Mouse (Mus musculus) embryonic facial prominence, embryonic 11.5 days (tissue): ENCODE results near the gene Zfand2a. TPM values are rescaled to one million over a fixed set of nuclear protein-coding genes. Genes with fewer than 3 reads are reported as not detected.

Experiments
- ATAC-seq: fragments of 200-750 bp; cut with Nextera tagmentation; replicated peaks from 2 replicates; pipeline ENCODE4 v1.8.0; 2017; ENCODE audit warnings: low read depth; ENCODE audit not compliant: insufficient number of reproducible peaks, low FRiP score, low TSS enrichment
- DNase-seq: peaks from one replicate; pipeline ENCODE4 v3.0.0-alpha.2; 2015; ENCODE audit warnings: low spot score
- H3K27ac ChIP-seq: fragments of 300-500 bp; sonication (generic); replicated peaks from 2 replicates; pipeline ENCODE4 v1.5.1; 2014; ENCODE audit warnings: mild to moderate bottlenecking, low read depth, low read length, control low read depth
- H3K27me3 ChIP-seq: fragments of 300-500 bp; sonication (generic); 2 replicates; pipeline ENCODE4 v1.6.1; 2014; ENCODE audit warnings: mild to moderate bottlenecking, low read length, moderate library complexity, mixed read lengths; ENCODE audit not compliant: control insufficient read depth, insufficient read depth
- H3K36me3 ChIP-seq: fragments of 300-500 bp; sonication (generic); replicated peaks from 2 replicates; pipeline ENCODE4 v1.6.1; 2014; ENCODE audit warnings: low read depth, mild to moderate bottlenecking, low read length, moderate library complexity, mixed read lengths; ENCODE audit not compliant: control insufficient read depth, insufficient read depth
- H3K4me1 ChIP-seq: fragments of 300-500 bp; sonication (generic); 2 replicates; pipeline ENCODE4 v1.6.1; 2014; ENCODE audit warnings: low read length, mixed read lengths; ENCODE audit not compliant: control insufficient read depth, insufficient read depth
- H3K4me2 ChIP-seq: fragments of 300-500 bp; sonication (generic); 2 replicates; pipeline ENCODE4 v1.6.1; 2014; ENCODE audit warnings: low read depth, mild to moderate bottlenecking, control low read depth, low read length, moderate library complexity
- H3K4me3 ChIP-seq: fragments of 300-500 bp; sonication (generic); 2 replicates; pipeline ENCODE4 v1.5.1; 2014; ENCODE audit warnings: low read depth, low read length, control low read depth
- H3K9ac ChIP-seq: fragments of 300-500 bp; sonication (generic); replicated peaks from 2 replicates; pipeline ENCODE4 v1.6.1; 2014; ENCODE audit warnings: mild to moderate bottlenecking, control low read depth, low read length
- H3K9me3 ChIP-seq: fragments of 300-500 bp; sonication (generic); replicated peaks from 2 replicates; pipeline ENCODE4 v1.6.1; 2016; ENCODE audit warnings: mild to moderate bottlenecking, low read length, inconsistent platforms, mixed read lengths; ENCODE audit not compliant: control insufficient read depth
- WGBS: fragments of 180-500 bp; shearing (Covaris S2); extraction: QIAGEN DNeasy Blood & Tissue Kit; methylation state at CpG from one replicate; pipeline ENCODE4 v1.1.7; 2014; 5-methylcytosine and 5-hydroxymethylcytosine counted together
- polyA plus RNA-seq: library from polyadenylated mRNA; unstranded; fragments of >200 nt; fragmentation: Nextera tagmentation; extraction: Ambion mirVana; gene quantifications from 2 replicates; pipeline ENCODE4 v1.2.1, GENCODE M21; 2014

The Zfand2a gene
- polyA plus RNA-seq, 1 experiment from 2014 or later = 5.4 TPM

DNA sequence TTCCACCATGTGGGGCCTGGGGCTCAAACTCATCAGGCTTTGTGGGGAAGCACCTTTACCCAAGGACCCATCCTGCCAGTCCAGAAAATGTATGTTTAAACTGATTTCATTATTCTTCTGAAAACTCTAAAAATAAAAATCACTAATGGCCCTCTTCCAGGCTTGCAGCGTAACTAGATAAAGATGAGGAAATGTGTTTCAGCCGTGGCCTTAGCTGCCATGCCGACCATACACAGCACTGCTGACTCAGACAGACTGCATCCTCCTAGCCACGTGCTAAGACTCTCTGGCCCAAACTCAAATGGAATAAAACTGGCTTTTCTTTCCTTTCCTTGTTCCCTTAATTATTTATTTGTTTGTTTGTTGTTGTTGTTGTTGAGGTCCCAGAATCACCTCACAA, 19.5 kb downstream of the Zfand2a start:
- no peak overlapping the region for H3K9ac ChIP-seq
- H3K4me2 ChIP-seq = no peak overlapping the region
- no peak for ATAC-seq
- no peaks in the 10 kb centered on the region for H3K27me3 ChIP-seq
- WGBS = 76% methylated on average over 4 of the region's 4 CpGs
- H3K4me1 ChIP-seq = no peaks in the 10 kb centered on the region
- H3K9me3 ChIP-seq = no peaks in the 10 kb centered on the region
- H3K36me3 ChIP-seq = no peaks in the 10 kb centered on the region
- DNase-seq = no peak
- H3K4me3 ChIP-seq = no peak overlapping the region
- H3K27ac ChIP-seq = no peak overlapping the region

DNA sequence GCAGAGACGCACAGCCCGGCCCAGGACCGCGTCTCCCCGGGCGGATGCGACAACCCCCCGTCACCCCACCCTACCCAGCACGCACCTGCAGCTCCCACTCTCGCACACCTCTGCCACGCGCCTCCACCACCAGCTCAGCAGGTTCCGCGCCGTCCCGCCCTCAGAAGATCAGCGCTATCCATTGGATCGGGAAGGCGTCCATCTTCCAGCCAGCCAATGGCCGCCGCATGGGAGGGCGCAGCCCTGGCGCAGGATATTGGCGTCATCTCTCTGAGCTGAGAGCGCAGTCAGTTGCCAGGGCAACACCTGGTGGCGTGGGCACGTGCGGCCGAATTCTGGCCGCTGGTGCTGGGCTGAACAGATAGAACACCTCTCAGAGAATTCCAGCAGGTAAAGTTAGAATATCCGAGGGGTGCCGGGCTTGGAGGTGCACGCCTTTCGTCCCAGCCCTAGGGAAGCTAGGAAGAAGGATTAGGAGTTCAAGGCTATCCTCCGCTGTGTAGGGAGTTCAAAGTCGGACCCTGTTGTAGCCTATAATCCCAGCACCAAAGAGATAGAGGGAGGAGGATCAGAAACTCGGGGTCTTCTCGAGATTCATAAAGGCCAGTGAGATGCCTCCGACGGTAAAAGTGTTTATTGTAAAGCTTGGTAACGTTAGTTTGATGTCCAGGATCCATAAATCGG, 23.8 kb downstream of the Zfand2a start, which contains the start of gene 3110082I17Rik:
Gene 3110082I17Rik (minus strand): TSS at position 144 of the 684 bp plus-strand sequence.
- Histone ChIP-seq H3K4me2 (peak within 1 kb of the TSS; percentile 88), H3K9ac (peak within 1 kb of the TSS; percentile 62), H3K27me3 (no peaks in the 10 kb centered on the region), H3K4me3 (peak within 1 kb of the TSS; percentile 65), H3K9me3 (no peaks in the 10 kb centered on the region), H3K4me1 (no peaks in the 10 kb centered on the region), H3K27ac (no peak within 1 kb of the TSS), H3K36me3 (no peaks in the 10 kb centered on the region)
- ATAC-seq = peak; percentile 97
- WGBS = 3% methylated on average over 42 of the region's 42 CpGs
- peak; percentile 98 for DNase-seq

DNA sequence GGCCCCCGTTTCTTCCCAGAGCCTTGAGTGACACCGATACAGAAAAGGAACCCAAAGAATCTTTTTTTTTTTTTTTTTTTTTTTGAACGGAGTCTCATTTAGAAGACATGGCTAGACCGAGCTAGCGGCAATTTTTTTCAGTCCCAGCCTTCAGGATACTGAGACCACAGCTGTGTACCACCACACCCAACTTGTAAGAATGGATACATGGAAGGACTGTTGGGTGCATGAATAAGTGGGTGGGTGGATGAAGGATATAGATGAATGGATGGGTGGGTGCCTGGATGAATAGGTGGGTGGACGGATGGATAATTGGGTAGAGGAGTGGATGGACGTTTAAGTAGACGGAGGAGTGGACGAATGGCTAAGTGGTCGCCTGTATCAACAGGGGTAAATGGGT, 24.4 kb downstream of the Zfand2a start:
- DNase-seq = peak; percentile 1
- no peaks in the 10 kb centered on the region for H3K9me3 ChIP-seq
- no peaks in the 10 kb centered on the region for H3K36me3 ChIP-seq
- 12% methylated on average over 10 of the region's 10 CpGs for WGBS
- H3K4me2 ChIP-seq = peak overlapping the region; percentile 88
- no peaks in the 10 kb centered on the region for H3K27me3 ChIP-seq
- no peaks in the 10 kb centered on the region for H3K4me1 ChIP-seq
- ATAC-seq = peak; percentile 25; the same call in 1 of the 2 replicates
- H3K9ac ChIP-seq = peak overlapping the region; percentile 62
- peak overlapping the region; percentile 65 for H3K4me3 ChIP-seq
- no peak overlapping the region for H3K27ac ChIP-seq

DNA sequence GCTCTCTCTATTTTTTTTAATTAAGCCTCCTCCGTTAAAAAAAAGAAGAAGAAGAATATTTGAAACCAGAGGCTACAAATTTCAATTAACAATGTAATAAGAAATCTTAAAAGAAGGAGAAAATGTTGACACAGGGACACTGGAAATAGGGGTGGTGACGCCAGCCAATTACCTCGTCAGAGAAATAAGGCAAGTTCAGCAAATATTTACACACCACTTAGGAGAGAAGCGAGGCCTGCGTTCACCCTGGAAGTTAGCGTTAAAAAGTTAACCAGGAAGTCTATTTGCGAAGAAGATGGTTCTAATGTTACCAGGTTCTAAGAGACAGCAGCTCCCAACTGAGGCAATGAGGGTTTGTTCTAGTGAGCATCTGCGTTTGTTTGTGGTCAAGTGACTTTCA, 27.1 kb downstream of the Zfand2a start:
- 84% methylated on average over 8 of the region's 8 CpGs for WGBS
- ATAC-seq (no peak), DNase-seq (no peak)
- Histone ChIP-seq H3K4me1 (no peaks in the 10 kb centered on the region), H3K4me3 (no peak overlapping the region), H3K9ac (no peak overlapping the region), H3K9me3 (no peaks in the 10 kb centered on the region), H3K36me3 (no peaks in the 10 kb centered on the region), H3K4me2 (no peak overlapping the region), H3K27ac (no peak overlapping the region), H3K27me3 (no peaks in the 10 kb centered on the region)

DNA sequence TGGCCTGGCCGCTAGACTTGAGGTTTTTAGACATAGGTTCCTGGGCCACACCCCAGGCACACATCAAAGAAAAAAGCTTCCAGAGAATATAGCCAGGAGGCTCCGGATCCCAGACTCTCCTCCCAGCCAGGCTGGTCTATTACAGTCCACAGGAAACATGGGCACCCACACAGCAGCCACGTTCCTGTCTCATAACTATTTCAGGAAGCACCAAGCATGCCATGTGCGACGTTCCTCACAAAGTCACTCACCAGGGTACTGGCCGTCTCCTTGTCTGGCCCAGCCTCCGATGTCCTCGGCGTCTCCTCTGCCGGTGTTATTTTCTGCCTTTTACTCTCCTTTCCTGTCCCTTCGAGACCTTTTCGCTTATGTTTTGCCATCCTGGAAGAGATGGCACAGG, 29.2 kb downstream of the Zfand2a start:
- Histone ChIP-seq H3K36me3 (no peaks in the 10 kb centered on the region), H3K9ac (no peak overlapping the region), H3K9me3 (no peaks in the 10 kb centered on the region), H3K27ac (no peak overlapping the region), H3K27me3 (no peaks in the 10 kb centered on the region), H3K4me2 (no peak overlapping the region), H3K4me1 (no peaks in the 10 kb centered on the region), H3K4me3 (no peak overlapping the region)
- no peak for DNase-seq
- WGBS = 92% methylated on average over 12 of the region's 12 CpGs
- no peak for ATAC-seq

DNA sequence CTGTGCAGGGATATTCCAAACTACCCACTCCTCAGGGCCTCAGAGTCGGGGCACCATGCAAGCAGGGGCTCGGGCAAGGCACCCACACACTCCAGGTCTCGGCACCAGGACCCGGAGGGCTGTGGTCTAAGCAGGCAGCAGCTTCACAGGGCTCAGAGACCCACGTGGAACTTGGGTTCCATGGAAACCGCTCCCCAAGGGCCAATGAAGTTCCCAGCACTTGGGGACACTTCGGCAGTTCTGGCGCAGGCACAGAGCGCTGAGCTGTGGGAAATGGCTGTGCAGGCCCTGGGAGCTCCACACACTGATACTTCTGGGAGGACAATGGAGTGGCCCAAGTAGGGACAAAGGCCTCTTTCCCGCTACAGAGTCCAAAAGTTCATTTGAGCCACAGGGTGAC, 31.3 kb downstream of the Zfand2a start:
- 91% methylated on average over 10 of the region's 10 CpGs for WGBS

DNA sequence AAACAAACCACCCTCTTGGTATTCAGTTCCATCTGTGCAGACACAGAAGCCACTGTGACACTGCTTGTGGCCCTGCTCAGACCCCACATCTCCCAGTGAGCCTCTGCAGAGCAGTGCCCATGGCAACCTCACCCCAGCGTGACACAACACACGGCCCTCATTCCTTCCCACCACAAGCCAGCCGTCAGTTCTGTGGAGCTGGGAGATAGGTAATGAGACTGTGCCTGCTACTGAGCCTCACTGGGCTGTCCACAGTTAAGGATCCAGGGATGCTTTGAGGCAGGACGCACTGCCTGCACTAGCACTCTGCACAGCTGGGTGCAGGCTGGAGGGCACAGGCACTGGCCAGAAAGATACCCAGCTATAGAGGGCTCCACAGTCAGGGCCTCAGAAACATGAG, 34.4 kb downstream of the Zfand2a start:
- no peak for DNase-seq
- no peak overlapping the region; the same call in 1 of the 2 replicates for H3K9ac ChIP-seq

More for the DNA sequence above, 31.3 kb downstream of the Zfand2a start:
- H3K27me3 ChIP-seq = no peaks in the 10 kb centered on the region
- H3K9me3 ChIP-seq = no peaks in the 10 kb centered on the region
- no peaks in the 10 kb centered on the region for H3K4me1 ChIP-seq
- ATAC-seq (no peak), DNase-seq (no peak)
- H3K4me2 ChIP-seq = no peak overlapping the region
- no peak overlapping the region for H3K27ac ChIP-seq
- no peak overlapping the region for H3K4me3 ChIP-seq
- H3K36me3 ChIP-seq = no peaks in the 10 kb centered on the region
- H3K9ac ChIP-seq = no peak overlapping the region

DNA sequence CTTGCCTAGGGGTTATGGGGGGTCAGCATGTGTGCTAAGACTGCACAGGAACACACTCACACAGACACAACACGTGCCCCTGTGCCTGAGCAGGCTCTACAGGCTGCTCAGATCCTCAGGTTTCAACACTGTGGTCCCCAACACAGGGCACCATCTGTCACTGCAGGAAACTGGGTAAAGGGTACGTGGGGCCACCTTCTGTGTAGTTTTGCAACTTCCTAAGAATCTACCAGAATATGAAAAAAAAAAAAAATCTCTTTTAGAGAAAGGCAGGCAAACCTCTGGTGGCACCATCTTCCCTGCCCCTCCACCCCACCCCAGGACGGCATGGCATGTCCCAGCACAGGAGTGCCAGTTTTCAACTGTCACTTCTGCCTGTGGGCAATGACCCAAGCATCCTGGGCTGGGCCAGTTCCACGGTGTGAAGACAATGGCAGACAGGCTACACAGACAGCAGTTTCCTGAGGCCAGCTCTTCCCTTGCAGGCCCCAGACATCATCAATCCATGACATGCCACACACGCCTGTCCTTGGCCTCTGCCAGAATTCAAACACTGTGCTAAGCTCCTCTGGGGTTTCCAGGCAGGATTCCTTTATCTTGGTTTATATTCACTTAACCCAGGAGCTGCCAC, 35.1 kb downstream of the Zfand2a start:
- H3K4me2 ChIP-seq = no peak overlapping the region
- 51% methylated on average over 5 of the region's 5 CpGs for WGBS
- H3K27ac ChIP-seq = no peak overlapping the region
- no peaks in the 10 kb centered on the region for H3K9me3 ChIP-seq
- H3K27me3 ChIP-seq = no peaks in the 10 kb centered on the region
- DNase-seq (no peak), ATAC-seq (no peak)
- H3K4me3 ChIP-seq = no peak overlapping the region
- no peak overlapping the region; the same call in 1 of the 2 replicates for H3K9ac ChIP-seq
- no peaks in the 10 kb centered on the region for H3K36me3 ChIP-seq
- H3K4me1 ChIP-seq = no peaks in the 10 kb centered on the region

More for the DNA sequence above, 34.4 kb downstream of the Zfand2a start:
- H3K36me3 ChIP-seq = no peaks in the 10 kb centered on the region
- no peaks in the 10 kb centered on the region for H3K9me3 ChIP-seq
- H3K27me3 ChIP-seq = no peaks in the 10 kb centered on the region
- H3K27ac ChIP-seq = no peak overlapping the region
- H3K4me2 ChIP-seq = no peak overlapping the region
- ATAC-seq = peak; percentile 29; the same call in 1 of the 2 replicates
- H3K4me3 ChIP-seq = no peak overlapping the region
- 40% methylated on average over 4 of the region's 4 CpGs for WGBS
- no peaks in the 10 kb centered on the region for H3K4me1 ChIP-seq
